Mouse (Mus musculus) CH12.LX (cell line): ENCODE results near the gene Trim46. TPM values are rescaled to one million over a fixed set of nuclear protein-coding genes. Genes with fewer than 3 reads are reported as not detected.

Experiments
- DNase-seq: peaks from one replicate; pipeline ENCODE4 v3.0.0-alpha.2; 2013; ENCODE audit errors: extremely low read depth
- H3K27ac ChIP-seq: 2 replicates; pipeline ENCODE4 v1.5.1; 2012; ENCODE audit warnings: low read depth, mild to moderate bottlenecking, control low read depth, moderate library complexity; ENCODE audit not compliant: insufficient read depth
- H3K27me3 ChIP-seq: replicated peaks from 2 replicates; pipeline ENCODE3; 2012; ENCODE audit warnings: inconsistent platforms
- H3K36me3 ChIP-seq, 2 experiments: replicated peaks in 1 of 2; 2 replicates each; pipeline versions ENCODE3 to v1.6.1; 2012; ENCODE audit warnings: inconsistent platforms in 1 of 2, low read length in 1 of 2, mild to moderate bottlenecking in 1 of 2, mixed read lengths in 1 of 2, moderate library complexity in 1 of 2; ENCODE audit not compliant: control insufficient read depth in 1 of 2, insufficient read depth in 1 of 2
- H3K4me1 ChIP-seq, 2 experiments: 2 replicates each; pipeline ENCODE4 v1.6.1; 2012; ENCODE audit warnings: inconsistent platforms in 1 of 2, moderate library complexity in 1 of 2; ENCODE audit not compliant: insufficient read depth in 2 of 2, control insufficient read depth in 1 of 2
- H3K4me2 ChIP-seq: 2 replicates; pipeline ENCODE4 v1.6.1; 2012; ENCODE audit warnings: low read depth, mild to moderate bottlenecking, control low read depth; ENCODE audit not compliant: poor library complexity, insufficient read depth, severe bottlenecking
- H3K4me3 ChIP-seq, 3 experiments: fragments of 150-350 bp in 1 of 3; sonication (generic) in 1 of 3; replicated peaks in 1 of 3; 2 replicates each; pipeline versions ENCODE3 to v1.5.1; 2011 to 2012; ENCODE audit warnings: low read depth in 2 of 3, low read length in 2 of 3, mild to moderate bottlenecking in 2 of 3, moderate library complexity in 2 of 3, control low read depth in 1 of 3, improper control_type of control experiment in 1 of 3, inconsistent platforms in 1 of 3, mixed read lengths in 1 of 3; ENCODE audit not compliant: poor library complexity in 1 of 3
- H3K79me2 ChIP-seq: replicated peaks from 2 replicates; pipeline ENCODE4 v1.6.1; 2012; ENCODE audit warnings: mild to moderate bottlenecking, moderate library complexity; ENCODE audit not compliant: control insufficient read depth, poor library complexity, insufficient read depth, severe bottlenecking; ENCODE audit errors: extremely low read depth
- H3K9ac ChIP-seq: 2 replicates; pipeline ENCODE4 v1.6.1; 2012; ENCODE audit warnings: low read depth, mild to moderate bottlenecking, control low read depth, moderate library complexity; ENCODE audit not compliant: insufficient read depth
- H3K9me3 ChIP-seq: replicated peaks from 2 replicates; pipeline ENCODE3; 2012; ENCODE audit warnings: low read length, inconsistent platforms, mixed read lengths
- CHD1 ChIP-seq: IDR thresholded peaks from 2 replicates; pipeline ENCODE4 v1.6.1; 2012; ENCODE audit warnings: low read depth, low read length, improper control_type of control experiment, inconsistent platforms
- CHD2 ChIP-seq: IDR thresholded peaks from 2 replicates; pipeline ENCODE4 v1.6.1; 2011; ENCODE audit warnings: low read length, improper control_type of control experiment
- CTCF ChIP-seq, 2 experiments: IDR thresholded peaks in 1 of 2; conservative IDR thresholded peaks in 1 of 2; 2 replicates each; pipeline ENCODE4 v1.5.1; 2011 to 2012; ENCODE audit warnings: low read depth in 2 of 2, low read length in 2 of 2, improper control_type of control experiment in 1 of 2, inconsistent platforms in 1 of 2, mild to moderate bottlenecking in 1 of 2, moderate library complexity in 1 of 2
- ELF1 ChIP-seq: IDR thresholded peaks from 2 replicates; pipeline ENCODE4 v1.6.1; 2014; ENCODE audit warnings: low read depth, mild to moderate bottlenecking, inconsistent platforms, low read length, improper control_type of control experiment
- EP300 ChIP-seq: IDR thresholded peaks from 2 replicates; pipeline ENCODE4 v1.6.1; 2011; ENCODE audit warnings: low read length, improper control_type of control experiment
- ETS1 ChIP-seq: conservative IDR thresholded peaks from 2 replicates; pipeline ENCODE4 v1.6.1; 2012; ENCODE audit warnings: low read depth, mild to moderate bottlenecking, inconsistent platforms, low read length, improper control_type of control experiment, moderate library complexity
- GABPA ChIP-seq: IDR thresholded peaks from 2 replicates; pipeline ENCODE4 v1.6.1; 2012; ENCODE audit warnings: low read depth, low read length, improper control_type of control experiment, inconsistent platforms; ENCODE audit not compliant: insufficient replicate concordance
- IRF4 ChIP-seq: IDR thresholded peaks from 2 replicates; pipeline ENCODE4 v1.6.1; 2014; ENCODE audit warnings: low read depth, mild to moderate bottlenecking, inconsistent platforms, low read length, improper control_type of control experiment
- JUN ChIP-seq: IDR thresholded peaks from 2 replicates; pipeline ENCODE4 v1.6.1; 2011; ENCODE audit warnings: low read depth, mild to moderate bottlenecking, low read length, improper control_type of control experiment, moderate library complexity; ENCODE audit not compliant: insufficient read depth
- KAT2A ChIP-seq: IDR thresholded peaks from 2 replicates; pipeline ENCODE4 v1.6.1; 2012; ENCODE audit warnings: low read length, improper control_type of control experiment, inconsistent platforms; ENCODE audit not compliant: insufficient replicate concordance
- MAFK ChIP-seq: IDR thresholded peaks from 2 replicates; pipeline ENCODE4 v1.6.1; 2011; ENCODE audit warnings: low read length, improper control_type of control experiment; ENCODE audit not compliant: insufficient replicate concordance
- MAX ChIP-seq: IDR thresholded peaks from 2 replicates; pipeline ENCODE4 v1.6.1; 2011; ENCODE audit warnings: low read length, improper control_type of control experiment
- MAZ ChIP-seq: IDR thresholded peaks from 2 replicates; pipeline ENCODE4 v1.6.1; 2012; ENCODE audit warnings: low read depth, mild to moderate bottlenecking, inconsistent platforms, low read length, improper control_type of control experiment, moderate library complexity
- MEF2A ChIP-seq: IDR thresholded peaks from 2 replicates; pipeline ENCODE4 v1.6.1; 2014; ENCODE audit warnings: low read depth, mild to moderate bottlenecking, inconsistent platforms, low read length, improper control_type of control experiment, borderline replicate concordance
- MXI1 ChIP-seq: IDR thresholded peaks from 2 replicates; pipeline ENCODE4 v1.6.1; 2011; ENCODE audit warnings: mild to moderate bottlenecking, low read depth, low read length, improper control_type of control experiment
- MYC ChIP-seq: IDR thresholded peaks from 2 replicates; pipeline ENCODE4 v1.6.1; 2011; ENCODE audit warnings: low read depth, mild to moderate bottlenecking, improper control_type of control experiment, low read length
- NRF1 ChIP-seq: IDR thresholded peaks from 2 replicates; pipeline ENCODE4 v1.6.1; 2014; ENCODE audit warnings: low read depth, mild to moderate bottlenecking, inconsistent platforms, low read length, improper control_type of control experiment, moderate library complexity
- PAX5 ChIP-seq: IDR thresholded peaks from 2 replicates; pipeline ENCODE4 v1.6.1; 2012; ENCODE audit warnings: low read length, inconsistent platforms, mixed read lengths
- POLR2AphosphoS2 ChIP-seq: IDR thresholded peaks from 2 replicates; pipeline ENCODE4 v1.6.1; 2011; ENCODE audit warnings: low read depth, low read length, improper control_type of control experiment
- RAD21 ChIP-seq: IDR thresholded peaks from 2 replicates; pipeline ENCODE4 v1.6.1; 2011; ENCODE audit warnings: low read depth, mild to moderate bottlenecking, low read length, improper control_type of control experiment, moderate library complexity
- RCOR1 ChIP-seq: conservative IDR thresholded peaks from 2 replicates; pipeline ENCODE4 v1.6.1; 2012; ENCODE audit warnings: low read depth, mild to moderate bottlenecking, inconsistent platforms, low read length, improper control_type of control experiment
- TBP ChIP-seq: conservative IDR thresholded peaks from 2 replicates; pipeline ENCODE4 v1.6.1; 2011; ENCODE audit warnings: low read depth, low read length, improper control_type of control experiment
- TCF12 ChIP-seq: IDR thresholded peaks from 2 replicates; pipeline ENCODE4 v1.6.1; 2014; ENCODE audit warnings: low read depth, mild to moderate bottlenecking, inconsistent platforms, low read length, improper control_type of control experiment
- UBTF ChIP-seq: IDR thresholded peaks from 2 replicates; pipeline ENCODE4 v1.6.1; 2012; ENCODE audit warnings: low read depth, mild to moderate bottlenecking, inconsistent platforms, low read length, improper control_type of control experiment, moderate library complexity
- USF1 ChIP-seq: IDR thresholded peaks from 2 replicates; pipeline ENCODE4 v1.6.1; 2014; ENCODE audit warnings: low read depth, mild to moderate bottlenecking, inconsistent platforms, low read length, improper control_type of control experiment
- ZMIZ1 ChIP-seq: IDR thresholded peaks from 2 replicates; pipeline ENCODE4 v1.6.1; 2012; ENCODE audit warnings: low read depth, mild to moderate bottlenecking, inconsistent platforms, low read length, improper control_type of control experiment
- ZNF384 ChIP-seq: IDR thresholded peaks from 2 replicates; pipeline ENCODE4 v1.6.1; 2012; ENCODE audit warnings: low read depth, low read length, improper control_type of control experiment, inconsistent platforms
- dilution Hi-C: fragments of 300-500 bp; cut with MboI; formaldehyde crosslinking; loops from 2 replicates; pipeline ENCODE4 v1.14.3; 2020; ENCODE audit warnings: low sequenced_read_pairs; ENCODE audit not compliant: extremely low pct_unique_long_range_greater_than_20kb, extremely low pct_ligation_motif_present
- in situ Hi-C: fragments of 300-500 bp; cut with MboI; formaldehyde crosslinking; loops from 3 replicates; pipeline ENCODE4 v1.14.3; 2019; ENCODE audit warnings: low sequenced_read_pairs, low pct_ligation_motif_present, low pct_unique_long_range_greater_than_20kb, mixed read lengths
- polyA plus RNA-seq: library from polyadenylated mRNA; unstranded; fragments of >175 nt; gene quantifications from 2 replicates; pipeline ENCODE4 v1.2.1, GENCODE M21; 2012; ENCODE audit warnings: low read depth; ENCODE audit not compliant: insufficient read length
- total RNA-seq, 2 experiments: library from RNA; depleted of rRNA; stranded (reverse); fragments of 300-350 nt in 1 of 2; fragments of >200 nt in 1 of 2; gene quantifications; 2 replicates each; pipeline ENCODE4 v1.2.3; 2012 to 2014

Trim46 gene
- total and polyA plus RNA-seq, 3 experiments, result 0.36 to 1.9 (median 1.4) TPM

DNA sequence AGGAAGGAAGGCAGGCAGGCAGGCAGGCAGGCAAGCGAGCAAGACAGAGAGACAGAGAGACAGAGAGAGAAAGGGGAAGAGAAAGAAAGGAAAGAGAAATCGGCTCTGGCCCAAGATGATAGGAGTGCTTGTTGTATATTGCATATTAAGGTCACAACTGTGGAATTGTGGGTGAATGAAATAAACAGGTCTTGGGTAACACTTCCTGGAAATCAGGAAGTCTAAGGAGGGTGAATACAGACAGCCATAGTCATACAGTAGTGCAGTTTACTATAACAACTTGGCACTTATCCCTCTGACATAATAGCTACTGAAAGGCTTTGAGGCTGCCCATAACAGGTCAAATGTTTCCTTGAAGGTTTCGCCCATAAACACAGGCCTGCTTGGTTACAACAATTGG, 46.3 kb downstream of the Trim46 start:
- in situ Hi-C loops (no loop called here), dilution Hi-C loops (no loop called here)
- DNase-seq, result no peak
- peaks cover 9 to 11% of the 10 kb centered on the region in 2 experiments for H3K36me3 ChIP-seq
- no peak overlapping the region for H3K27ac ChIP-seq
- peaks cover 5% of the 10 kb centered on the region; the same call in 1 of the 2 replicates for H3K79me2 ChIP-seq
- H3K9me3 ChIP-seq, result no peaks in the 10 kb centered on the region
- H3K4me1 ChIP-seq, result peaks cover 3 to 20% of the 10 kb centered on the region in 2 experiments
- TF ChIP-seq KAT2A, result no peak
- TF ChIP-seq MEF2A, result no peak
- TF ChIP-seq RCOR1, result no peak
- no peak for TF ChIP-seq MAX
- no peak for TF ChIP-seq ZMIZ1
- no peak for TF ChIP-seq MXI1
- no peak for TF ChIP-seq ELF1
- TF ChIP-seq EP300, result no peak
- TF ChIP-seq PAX5, result no peak
- TF ChIP-seq ZNF384, result no peak
- no peak for TF ChIP-seq RAD21
- TF ChIP-seq UBTF, result no peak
- TF ChIP-seq, all 38 proteins: peak for 0
- H3K4me2 ChIP-seq, result no peak overlapping the region
- no peak overlapping the region for H3K4me3 ChIP-seq
- H3K9ac ChIP-seq, result no peak overlapping the region
- H3K27me3 ChIP-seq, result no peaks in the 10 kb centered on the region

- Histone ChIP-seq H3K4me1 (peaks cover 0 to 15% of the 10 kb centered on the region in 2 experiments; a peak in 2 of 4 replicates), H3K9ac (peak overlapping the region; percentile 77), H3K4me3 (peak overlapping the region; percentile 52 to 73 (median 61)), H3K27ac (peak overlapping the region; percentile 59; the same call in 1 of the 2 replicates), H3K27me3 (no peaks in the 10 kb centered on the region), H3K36me3 (peaks cover 0 to 9% of the 10 kb centered on the region in 2 experiments), H3K4me2 (peak overlapping the region; percentile 45; the same call in 1 of the 2 replicates), H3K9me3 (no peaks in the 10 kb centered on the region), H3K79me2 (no peaks in the 10 kb centered on the region)
- peak; percentile 96 for DNase-seq
- dilution Hi-C loops, result no loop called here
- in situ Hi-C loops, result no loop called here
- peak; percentile 62; the same call in 1 of the 2 replicates for TF ChIP-seq MAZ
- no peak; the same call in 1 of the 2 replicates for TF ChIP-seq CHD2
- no peak for TF ChIP-seq KAT2A
- peak; percentile 22; the same call in 1 of the 2 replicates for TF ChIP-seq ELF1
- TF ChIP-seq POLR2AphosphoS2, result peak; percentile 30; the same call in 1 of the 2 replicates
- 0 out of 2 replicates have a peak, but pooled peaks have one; percentile 60 for TF ChIP-seq TBP
- 0 out of 2 replicates have a peak, but pooled peaks have one; percentile 21 for TF ChIP-seq ETS1
- TF ChIP-seq IRF4, result no peak; the same call in 1 of the 2 replicates
- TF ChIP-seq TCF12, result peak; percentile 77
- no peak for TF ChIP-seq USF1
- TF ChIP-seq RCOR1, result no peak
- peak in 1 of 2 experiments; percentile 87; a peak in 2 of 4 replicates for TF ChIP-seq CTCF (conservative IDR thresholded peaks at IDR 0.05 in 1 of 2, IDR thresholded peaks at IDR 0.05 in 1 of 2; ENCODE audit: low read depth in 2 of 2, low read length in 2 of 2)
- no peak; the same call in none of the 2 replicates for TF ChIP-seq MXI1
- TF ChIP-seq RAD21, result peak; percentile 76
- TF ChIP-seq EP300, result no peak
- TF ChIP-seq JUN, result no peak
- no peak for TF ChIP-seq CHD1
- no peak for TF ChIP-seq MYC
- no peak for TF ChIP-seq UBTF
- no peak for TF ChIP-seq MAFK
- no peak for TF ChIP-seq GABPA
- no peak for TF ChIP-seq ZNF384
- TF ChIP-seq ZMIZ1, result peak; percentile 71; the same call in 1 of the 2 replicates
- TF ChIP-seq NRF1, result peak; percentile 78
- peak; percentile 60; the same call in 1 of the 2 replicates for TF ChIP-seq MAX
These were observed 49.9 kb downstream of the Trim46 start for GRCm38 (mm10) chr3:89195979-89196877.
